Mouse (Mus musculus): ENCODE results near the gene Ndc1.

DNA sequence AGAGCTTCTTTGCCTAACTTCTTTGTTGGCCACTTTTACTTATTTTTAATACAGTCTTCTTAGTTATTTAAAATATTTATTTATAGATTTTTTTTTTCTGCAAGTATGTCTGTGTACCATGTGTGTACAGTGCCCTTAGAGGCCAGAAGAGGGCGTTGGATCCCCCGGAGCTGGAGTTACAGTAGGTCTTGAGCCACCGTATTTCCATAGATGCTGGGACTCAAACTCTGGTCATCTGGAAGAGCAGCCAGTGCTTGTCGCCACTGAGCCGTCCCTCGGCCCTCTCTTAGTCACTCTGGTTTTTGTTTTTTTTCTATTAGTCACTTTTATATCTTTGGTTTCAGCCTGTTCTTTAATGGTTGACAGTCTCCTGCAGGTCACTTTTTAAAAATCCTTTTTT lies 4.0 kb upstream of the Ndc1 start:
- TF ChIP-seq CTCF (IDR thresholded peaks at IDR 0.05; ENCODE audit: insufficient read depth, low read length) (no peak), POLR2A (IDR thresholded peaks at IDR 0.05; ENCODE audit: borderline replicate concordance, extremely low read depth, low read depth, low read length) (no peak)

All from lung, adult 2 months (tissue).